Mouse (Mus musculus) ovary, postnatal 10 days (tissue): ENCODE results near the gene Hoxc11.

Experiments
- DNase-seq: peaks from one replicate; pipeline ENCODE4 v3.0.0; 2022; ENCODE audit warnings: low spot score

Hoxc11 gene

DNA sequence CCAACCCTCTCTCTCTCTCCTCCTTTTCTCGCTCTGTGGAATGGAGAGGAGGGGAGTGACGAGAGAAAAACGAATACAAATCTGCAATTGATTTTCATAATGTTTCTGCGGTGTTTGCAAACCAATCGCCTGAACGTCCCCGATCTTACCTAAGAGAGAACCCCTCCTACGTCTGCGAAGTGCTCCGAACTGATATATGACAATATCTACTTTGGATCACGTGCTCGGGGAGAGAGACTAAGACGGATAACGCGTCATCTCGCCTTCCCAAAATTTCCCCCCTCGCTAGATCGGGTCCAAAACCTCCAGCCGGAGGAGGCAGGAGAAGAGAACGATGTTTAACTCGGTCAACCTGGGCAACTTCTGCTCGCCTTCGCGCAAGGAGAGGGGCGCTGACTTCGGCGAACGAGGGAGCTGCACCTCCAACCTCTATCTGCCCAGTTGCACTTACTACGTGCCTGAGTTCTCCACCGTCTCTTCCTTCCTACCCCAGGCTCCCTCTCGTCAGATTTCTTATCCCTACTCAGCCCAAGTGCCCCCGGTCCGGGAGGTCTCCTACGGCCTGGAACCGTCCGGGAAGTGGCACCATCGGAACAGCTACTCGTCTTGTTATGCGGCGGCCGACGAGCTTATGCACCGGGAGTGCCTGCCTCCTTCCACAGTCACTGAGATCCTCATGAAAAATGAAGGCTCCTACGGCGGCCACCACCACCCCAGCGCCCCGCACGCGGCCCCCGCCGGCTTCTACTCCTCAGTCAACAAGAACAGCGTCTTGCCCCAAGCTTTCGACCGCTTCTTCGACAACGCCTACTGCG, at the start of gene Hoxc11:
Hoxc11 (plus strand) TSS at position 236 of the 815 bp plus-strand sequence.
- no peak for DNase-seq

DNA sequence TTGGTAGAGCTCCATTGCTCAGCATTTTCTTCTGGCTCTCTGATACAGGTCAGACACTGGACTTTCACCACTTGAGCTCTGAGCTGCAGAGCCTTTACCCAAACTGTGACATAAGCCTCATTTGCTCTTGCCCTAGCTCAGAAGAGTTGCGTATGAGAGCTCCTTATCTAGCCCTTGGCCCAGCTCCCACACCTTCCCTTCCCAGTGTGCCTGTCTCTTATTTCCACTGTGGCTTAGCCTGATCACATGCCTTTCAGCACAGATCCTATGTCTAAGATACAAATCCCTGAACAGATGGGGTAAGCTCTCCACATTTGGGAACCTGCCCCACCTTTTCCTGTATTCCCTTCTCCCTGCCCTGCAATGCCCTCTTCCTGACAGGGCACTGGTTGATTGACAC, 49.3 kb upstream of the Hoxc11 start:
- DNase-seq: no peak

DNA sequence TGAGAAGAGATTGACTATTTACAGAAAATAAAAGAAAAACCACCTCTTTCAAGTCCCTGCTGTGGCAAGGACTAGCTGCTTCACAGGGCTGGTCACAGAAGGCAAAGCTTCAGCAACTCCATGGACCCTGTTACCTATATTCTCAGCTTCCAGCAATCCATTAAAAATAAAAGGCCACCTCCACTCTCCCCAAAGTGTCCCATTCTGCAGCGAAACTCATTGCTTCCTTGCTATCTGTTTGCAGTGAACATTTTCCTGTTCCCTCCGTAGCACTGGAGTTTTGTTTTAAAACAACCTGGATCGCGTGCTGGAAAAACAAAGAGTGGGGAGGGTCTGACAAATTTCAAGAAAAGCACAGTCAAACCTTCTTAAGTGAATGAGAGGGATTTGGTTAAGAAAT, 44.7 kb upstream of the Hoxc11 start:
- no peak for DNase-seq

DNA sequence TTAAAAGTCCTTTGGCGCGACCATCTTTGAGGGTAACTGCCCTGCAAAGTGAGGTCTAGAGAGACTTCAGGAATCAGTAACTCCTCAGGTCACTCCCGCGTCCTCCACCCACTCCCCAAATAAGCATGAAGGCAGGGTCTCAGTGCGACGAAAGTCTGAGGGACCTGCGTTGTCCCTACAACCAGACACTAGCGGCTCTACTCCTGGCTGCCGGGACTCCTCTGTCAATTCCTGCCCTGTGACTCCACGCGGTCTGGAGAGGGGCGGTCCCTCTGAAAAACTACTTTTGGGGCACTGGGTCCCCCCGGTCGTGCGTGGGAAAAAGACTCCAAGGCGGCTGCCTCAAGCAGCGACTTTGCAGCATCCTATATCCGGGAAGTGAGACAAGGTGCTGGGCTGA, 44.2 kb upstream of the Hoxc11 start:
- no peak for DNase-seq

DNA sequence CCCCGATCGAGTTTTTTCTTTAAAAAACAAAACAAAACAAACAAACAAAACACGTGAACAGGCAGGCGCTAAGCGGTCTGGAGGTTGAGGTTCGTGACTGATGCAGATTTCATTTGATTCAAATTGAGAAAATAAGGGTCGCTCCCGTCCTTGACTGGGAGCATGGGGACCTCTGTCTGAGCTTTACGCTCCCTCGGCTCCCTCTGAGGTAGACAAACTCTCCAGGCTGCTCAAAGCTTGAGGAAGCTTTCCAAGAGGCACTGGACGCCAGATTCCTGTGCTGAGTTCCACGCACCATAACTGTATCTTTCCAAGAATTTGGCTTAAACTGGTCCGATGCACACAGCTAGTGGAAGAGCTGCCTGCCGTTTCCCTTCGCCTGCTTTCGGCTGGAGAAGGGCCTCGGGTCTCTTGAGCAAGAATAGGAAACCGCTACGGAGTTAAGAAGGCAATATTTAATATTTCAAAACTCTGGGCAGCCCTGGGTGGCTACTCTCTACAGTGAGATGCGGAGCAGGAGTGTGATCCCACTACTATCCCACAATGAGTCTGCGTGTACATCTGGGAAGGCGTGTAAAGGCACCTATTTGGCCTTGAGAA, 43.6 kb upstream of the Hoxc11 start:
- DNase-seq: no peak

DNA sequence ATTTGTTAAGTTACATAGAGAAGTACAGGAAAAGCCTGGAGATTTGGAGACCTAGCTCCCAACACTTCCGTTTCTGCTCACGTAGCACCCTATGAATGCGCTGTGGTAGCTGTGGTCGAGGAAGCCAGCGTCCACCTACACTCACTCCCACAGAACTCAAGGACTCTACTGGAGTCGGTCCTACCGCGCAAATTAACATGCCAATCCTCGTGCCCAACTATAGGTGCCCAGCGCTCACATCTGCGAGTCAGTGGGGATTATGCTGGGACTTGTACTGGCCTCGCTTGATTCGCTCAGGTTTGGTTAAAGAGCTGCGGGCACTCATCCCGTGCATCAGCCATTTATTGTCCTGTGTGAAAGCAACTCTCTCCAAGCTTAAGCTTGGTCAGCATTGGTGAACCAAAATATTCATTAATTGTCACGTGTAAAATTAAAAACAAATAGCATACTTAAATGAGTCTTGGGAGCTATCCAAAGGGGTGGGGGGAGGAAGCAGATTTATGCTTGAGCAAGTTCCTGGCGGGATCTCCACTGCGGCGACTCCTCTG, 41.1 kb upstream of the Hoxc11 start:
- no peak for DNase-seq

DNA sequence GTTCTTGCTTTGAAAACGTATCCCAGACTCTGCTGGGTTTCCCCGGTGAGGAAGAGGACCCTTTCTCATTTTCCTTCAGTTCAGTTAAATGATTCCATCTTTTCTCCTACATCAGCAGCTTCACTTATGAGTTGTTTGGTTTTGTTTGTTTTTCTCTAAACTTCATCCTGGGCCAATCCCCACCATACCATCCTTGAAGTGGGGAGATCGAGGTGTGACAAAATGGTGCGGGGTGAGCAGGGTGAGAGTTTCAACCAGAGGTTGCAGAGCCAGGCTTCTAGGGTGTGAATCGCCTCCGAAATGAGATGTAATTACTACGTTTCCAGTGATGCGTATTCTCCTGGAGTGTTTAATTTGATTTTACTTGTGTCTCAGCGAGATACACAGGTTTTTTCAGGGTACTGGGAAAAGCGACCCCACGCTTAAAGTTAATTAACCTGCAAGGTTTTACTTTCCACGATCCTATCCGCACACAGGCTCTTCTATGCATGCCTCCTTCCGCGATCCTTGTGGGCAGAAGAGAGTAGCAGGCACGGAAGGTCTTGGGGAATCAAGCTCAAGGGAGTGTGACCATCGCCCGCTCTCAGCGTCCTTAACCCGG, 36.2 kb upstream of the Hoxc11 start:
- no peak for DNase-seq

DNA sequence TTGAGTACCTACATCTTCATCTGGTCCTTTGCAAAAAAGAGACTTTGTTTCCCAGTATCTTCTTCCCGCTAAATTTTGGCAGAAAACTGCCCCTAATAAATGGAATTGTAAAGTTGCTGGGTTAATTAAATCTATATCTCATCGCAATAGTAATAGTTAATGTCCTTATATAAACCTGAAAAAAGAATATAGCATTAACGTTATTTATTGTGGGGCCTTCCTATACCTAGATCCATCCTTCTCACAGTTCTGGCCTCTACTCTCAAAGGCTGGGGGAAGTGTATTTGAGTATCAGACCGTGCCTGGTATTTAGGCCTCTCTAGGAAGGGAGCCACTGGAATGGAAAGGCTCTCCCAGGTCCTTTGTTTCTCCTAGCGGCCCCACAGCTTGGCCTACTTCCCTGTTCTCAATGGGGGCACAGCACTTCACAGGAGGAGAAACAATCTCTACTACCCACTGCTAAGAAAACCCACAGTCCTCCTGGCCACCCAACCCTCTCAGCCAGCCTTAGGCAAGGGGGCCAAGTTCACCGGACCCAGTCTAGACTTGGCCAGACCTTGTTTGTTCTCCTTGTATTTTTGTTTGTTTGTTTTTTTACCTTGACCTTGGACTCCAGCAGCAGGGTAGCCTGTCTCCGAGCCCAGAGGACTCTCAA, 35.5 kb upstream of the Hoxc11 start:
- no peak for DNase-seq

DNA sequence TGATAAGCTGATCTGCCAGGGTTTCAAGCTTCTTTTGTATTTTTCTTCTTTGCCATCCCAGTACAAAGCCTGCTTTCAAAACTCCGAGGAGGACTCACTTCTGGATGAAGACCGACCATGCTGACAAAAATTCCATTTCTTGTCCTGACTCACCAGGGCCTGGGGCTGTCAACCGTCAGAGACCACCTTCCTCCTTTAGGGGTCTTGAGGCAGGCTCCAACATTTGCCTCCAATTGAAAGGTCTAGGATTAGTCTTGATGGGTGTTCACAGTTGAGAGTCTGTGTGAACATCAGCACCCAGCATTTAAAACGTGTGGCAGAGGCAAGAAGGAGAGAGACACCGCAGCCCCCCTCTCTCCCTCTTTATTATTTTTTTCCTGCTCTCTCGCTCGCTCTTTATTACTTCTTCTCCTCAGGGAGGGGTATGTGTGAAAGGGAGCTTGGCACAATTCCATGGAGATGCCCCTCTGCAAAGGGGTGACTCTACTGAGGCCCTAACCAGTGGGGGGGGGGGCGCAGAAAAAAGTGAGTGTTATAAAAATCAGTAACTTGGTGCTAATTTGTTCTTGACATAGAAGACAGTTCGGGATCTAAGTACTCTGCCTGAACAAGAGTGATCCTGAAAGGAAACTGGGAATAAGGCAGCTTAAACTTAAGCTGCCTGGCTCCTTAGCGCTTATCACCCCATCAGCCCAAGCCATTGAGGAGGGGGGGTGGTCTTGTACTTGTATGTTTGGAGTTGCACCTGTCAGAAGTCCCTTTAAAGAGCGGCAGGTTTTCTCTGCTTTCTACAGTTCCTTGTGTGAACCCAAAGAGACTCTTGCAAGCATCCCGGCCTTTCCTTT, 34.7 kb upstream of the Hoxc11 start:
- DNase-seq: no peak

DNA sequence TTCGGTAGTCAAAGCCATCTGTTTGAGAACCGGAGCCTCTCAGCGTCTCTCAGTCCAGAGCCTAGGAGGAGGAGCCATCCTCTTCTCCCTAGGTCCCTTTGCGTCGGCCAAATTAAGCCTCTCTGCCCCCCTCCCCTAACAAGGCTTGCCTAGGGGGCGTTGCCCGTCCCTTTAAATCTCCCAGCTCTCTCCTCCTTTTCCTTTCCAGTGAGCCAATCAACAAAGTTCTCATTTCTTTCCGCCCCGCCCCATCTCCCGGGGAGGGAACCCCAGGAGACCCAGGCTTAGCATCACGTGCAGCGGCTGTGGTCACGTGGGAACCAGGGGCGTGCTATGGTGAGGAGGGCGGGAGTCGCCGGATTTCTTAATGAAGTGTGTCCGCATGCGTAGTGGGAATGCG, 33.6 kb upstream of the Hoxc11 start:
- no peak for DNase-seq

DNA sequence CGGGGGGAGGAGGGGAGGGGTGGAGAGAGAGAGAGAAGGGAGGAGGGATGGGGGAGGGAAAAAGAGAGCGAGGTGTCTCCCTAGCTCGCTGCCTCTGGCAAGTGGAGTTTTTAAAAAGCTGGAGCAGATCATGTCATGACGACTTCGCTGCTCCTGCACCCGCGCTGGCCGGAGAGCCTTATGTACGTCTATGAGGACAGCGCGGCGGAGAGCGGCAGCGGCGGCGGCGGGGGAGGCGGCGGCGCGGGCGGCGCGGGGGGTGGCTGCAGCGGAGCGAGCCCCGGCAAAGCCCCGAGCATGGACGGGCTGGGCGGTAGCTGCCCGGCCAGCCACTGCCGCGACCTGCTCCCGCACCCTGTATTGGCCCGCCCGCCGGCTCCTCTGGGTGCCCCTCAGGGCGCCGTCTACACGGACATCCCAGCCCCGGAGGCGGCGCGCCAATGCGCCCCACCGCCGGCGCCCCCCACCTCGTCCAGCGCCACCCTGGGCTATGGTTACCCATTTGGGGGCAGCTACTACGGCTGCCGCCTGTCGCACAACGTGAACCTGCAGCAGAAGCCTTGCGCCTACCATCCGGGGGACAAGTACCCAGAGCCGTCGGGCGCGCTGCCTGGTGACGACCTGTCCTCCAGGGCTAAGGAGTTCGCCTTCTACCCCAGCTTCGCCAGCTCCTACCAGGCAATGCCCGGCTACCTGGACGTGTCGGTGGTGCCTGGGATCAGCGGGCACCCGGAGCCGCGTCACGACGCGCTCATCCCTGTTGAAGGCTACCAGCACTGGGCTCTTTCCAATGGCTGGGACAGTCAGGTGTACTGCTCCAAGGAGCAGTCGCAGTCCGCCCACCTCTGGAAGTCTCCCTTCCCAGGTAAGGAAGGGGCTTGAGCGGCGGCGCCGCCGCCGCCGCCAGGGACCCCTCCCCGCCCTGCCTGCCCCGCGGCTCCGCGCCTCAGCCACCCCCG, 32.9 kb upstream of the Hoxc11 start, which contains the start of gene Hoxc13:
Hoxc13 (plus strand) TSS at position 51 of the 959 bp plus-strand sequence.
- DNase-seq: no peak

DNA sequence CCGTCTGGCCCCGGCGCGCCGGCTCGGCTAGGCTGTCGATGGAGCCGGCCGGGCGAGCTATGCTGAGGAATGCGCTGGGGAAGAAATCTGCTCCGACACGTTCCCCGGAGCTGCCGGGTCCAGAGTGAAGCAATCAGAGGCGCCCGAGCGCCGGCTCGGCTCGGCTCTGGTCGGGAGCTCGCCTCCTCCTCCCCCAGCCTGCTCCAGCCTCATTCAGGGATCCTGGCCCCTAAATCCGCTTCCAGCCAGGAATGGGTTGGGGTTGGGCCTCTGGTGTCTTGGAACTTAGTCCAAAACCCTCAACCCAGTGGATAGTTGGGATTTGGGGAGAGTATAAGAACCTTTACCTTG, 32.2 kb upstream of the Hoxc11 start:
- DNase-seq: no peak

DNA sequence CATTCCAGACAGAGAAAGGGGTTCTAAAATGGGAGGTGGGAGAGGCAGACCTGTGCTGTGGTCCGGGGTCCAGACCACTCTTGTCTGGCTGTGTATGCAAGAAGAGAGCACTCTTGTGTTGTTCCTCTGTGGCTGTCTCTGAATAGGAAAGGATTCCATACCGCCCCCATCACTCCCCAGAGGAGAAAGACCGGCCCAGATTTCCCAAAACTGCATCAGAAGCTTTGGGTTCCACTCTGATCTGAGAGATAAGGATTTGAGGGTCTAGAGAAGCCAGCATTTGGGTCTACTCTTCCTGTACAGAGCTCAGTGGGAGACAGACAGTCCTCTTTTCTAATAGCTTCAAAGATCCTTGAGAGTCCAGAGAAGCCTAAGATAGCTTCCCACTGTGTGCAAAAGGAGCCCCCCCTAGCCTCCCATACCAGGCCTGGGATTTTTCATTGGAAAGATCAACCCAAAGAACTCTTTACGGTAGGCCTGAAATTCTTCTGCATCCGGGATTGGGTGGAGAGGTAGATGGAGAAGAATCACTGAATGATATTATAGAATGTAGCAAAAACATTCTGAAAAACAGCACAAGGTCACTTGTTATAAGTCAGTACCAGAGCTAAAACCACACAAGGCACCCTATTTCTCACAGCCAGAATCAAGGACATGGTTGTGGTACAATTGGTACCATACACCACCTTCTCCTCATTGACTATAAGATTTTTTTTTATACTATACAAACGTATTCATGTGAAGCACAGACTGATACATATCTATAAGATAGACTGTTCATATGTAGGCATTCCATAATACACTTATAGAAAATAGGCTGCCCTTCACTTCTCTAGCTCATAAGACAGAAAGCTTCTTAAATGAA, 31.4 kb upstream of the Hoxc11 start:
- no peak for DNase-seq

DNA sequence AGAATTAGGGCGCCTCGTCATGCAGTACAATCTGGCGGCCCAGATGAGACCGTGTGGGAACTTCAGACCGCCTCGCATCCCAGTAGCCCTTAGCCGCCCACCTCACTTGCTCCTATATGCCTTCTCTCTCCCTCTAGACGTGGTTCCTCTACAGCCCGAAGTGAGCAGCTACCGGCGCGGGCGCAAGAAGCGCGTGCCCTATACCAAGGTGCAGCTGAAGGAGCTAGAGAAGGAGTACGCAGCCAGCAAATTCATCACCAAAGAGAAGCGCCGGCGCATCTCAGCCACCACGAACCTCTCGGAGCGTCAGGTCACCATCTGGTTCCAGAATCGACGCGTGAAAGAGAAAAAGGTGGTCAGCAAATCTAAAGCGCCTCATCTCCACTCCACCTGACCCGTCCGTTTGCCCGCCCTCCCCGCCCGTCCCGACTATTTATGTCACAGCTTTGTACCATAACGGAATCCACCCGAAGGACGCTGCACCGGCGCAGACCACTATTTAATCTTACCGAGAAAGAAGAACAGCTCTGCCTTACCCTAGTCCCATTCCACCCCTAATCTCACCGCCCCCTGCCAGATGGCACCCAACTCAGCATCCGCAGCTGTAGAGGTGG, 27.1 kb upstream of the Hoxc11 start:
- no peak for DNase-seq

DNA sequence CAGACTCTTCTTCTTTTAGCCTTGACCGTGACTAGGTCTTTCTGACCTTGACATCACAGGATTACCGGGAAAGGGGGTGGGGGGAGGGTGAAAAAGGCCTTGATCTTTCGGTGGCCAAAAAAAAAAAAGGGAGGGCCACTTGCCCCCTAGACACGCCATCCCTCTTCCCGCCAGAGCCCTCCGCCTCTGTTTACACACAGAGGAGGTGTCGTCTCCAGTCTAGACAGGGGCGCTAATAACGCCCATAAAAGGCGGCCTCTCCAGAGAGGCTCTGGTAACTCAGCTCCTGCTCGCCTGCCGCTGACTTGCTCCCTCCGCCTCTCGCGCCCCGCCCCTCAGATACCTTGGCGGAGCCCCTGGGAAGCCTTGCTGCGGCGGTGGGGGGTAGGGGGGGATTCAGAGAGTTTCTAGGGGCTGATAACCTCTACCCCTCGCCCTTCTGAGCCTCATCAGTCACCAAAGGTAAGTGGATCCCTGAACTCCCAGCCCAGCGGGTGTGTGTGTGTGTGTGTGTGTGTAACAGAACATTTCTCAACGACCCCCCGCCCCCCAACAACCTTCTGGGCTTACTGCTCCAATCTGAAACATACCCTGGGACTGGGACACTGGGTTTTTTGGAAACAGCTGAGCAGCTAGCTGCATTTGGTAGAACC, 22.4 kb upstream of the Hoxc11 start:
- DNase-seq: no peak

DNA sequence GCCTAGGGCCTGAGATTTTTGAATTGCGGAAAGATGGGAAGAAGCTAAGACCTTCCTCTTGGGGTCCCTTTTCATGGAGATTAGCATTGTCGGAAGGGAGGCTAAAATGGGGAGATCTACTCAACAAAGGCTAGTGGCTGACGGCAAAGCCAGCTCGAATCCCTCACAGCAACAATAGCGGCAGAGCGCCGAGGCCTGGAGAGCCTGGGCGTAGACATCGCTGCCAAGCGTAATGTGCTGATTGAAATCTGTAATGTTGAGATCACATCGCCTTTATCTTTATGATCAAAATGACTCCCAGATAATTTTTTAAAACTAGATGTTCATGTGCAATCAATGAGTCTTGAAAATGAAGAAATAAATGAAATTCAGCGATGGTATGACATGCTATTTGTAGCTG, 19.8 kb upstream of the Hoxc11 start:
- DNase-seq: no peak

DNA sequence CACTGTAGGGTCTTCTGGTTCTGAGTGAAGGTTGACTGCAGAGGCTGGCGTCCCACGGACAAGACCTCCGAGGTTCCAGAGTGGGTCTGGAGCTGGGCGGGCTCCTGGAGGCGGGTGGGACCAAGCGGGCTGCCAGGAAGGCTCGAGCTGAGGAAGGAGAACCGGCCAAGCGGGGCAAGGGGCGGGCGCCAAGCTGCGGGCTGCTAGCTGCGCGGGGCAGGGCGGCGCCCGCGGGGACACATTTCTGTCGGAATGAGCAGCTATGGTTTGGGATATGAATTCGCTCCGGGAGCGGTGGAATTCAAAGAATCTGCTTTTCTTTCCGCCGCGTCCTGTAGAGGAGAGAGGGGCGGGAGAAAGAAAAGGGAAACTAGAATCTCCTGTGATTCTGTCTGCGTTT, 19.3 kb upstream of the Hoxc11 start:
- no peak for DNase-seq

DNA sequence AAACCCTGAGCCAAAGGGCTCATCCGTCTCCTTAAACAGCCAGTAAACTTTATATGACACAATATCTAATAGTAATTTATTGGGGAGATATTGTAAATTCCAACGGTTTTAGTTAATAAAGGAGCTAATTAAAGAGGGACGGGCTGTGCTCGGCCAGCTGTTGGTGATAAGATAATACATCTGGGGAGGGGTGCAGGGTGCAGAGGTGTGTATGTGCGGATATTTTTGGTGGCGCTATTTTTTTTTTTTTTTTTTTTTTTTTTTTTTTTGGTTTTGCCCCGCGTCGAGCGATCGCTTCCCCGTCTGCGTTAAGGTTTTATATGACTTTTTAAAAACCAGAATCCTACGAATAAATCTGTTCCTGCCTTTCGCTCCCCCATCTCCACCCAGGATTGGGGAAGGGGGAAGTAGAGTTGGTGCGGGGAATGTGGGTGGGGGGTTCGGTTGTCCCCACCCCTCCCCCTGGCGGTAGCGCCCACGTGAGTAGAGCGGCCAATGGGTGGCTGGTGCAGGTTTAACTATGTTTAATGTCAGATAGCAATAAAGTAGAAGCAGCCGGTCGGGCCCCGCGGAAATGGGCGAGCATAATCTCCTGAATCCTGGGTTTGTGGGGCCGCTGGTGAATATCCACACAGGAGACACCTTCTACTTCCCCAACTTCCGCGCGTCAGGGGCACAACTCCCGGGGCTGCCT, 17.8 kb upstream of the Hoxc11 start, which contains the start of gene Hoxc12:
Hoxc12 (plus strand) TSS at position 479 of the 694 bp plus-strand sequence.
- no peak for DNase-seq
